Mouse (Mus musculus): ENCODE measurements around the gene Pttg1ip. TPM values are rescaled to one million over a fixed set of nuclear protein-coding genes. Genes with fewer than 3 reads are reported as not detected.

Gene Pttg1ip
- polyA plus RNA-seq, 1 experiment: 130 TPM

DNA sequence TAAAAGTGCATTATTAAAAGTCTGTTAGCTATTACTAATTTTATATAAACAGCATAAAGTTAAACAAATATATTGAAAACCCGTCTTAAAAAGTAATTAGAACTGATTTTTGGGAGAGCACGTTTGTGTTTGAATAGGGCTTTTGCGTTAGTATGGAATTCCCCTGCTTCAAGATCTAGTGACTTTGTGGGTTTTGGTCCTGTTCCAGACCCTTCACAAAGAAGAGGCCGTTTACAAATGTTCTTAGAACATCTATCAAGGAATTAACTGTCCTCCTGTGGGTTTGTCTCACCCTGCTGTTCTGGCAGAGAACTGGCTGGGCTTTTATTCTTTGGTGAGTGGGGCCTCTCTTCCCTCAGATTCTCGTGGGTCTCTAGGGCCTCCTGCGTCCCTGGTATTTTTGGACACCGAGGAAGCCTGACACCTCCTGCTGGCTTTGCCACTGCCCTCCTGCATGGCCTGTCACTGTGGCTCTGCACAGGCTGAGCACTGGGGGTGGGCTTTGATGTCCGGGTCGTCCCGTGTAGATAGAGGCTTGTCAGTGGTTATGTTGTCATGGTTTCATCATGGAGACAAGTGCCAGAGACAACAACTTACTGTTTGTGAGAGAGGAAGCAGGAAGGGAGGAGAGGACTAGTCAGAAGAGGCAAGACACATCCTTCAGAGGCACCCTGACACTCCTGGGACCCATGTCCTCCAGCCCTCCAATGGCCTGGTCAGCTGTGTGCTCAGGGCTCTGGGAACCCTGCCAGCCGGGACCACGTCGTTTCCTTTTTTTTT lies 53.1 kb downstream of the Pttg1ip start:
- no peak for TF ChIP-seq GATA1 (IDR thresholded peaks at IDR 0.05; ENCODE audit: low read length)

DNA sequence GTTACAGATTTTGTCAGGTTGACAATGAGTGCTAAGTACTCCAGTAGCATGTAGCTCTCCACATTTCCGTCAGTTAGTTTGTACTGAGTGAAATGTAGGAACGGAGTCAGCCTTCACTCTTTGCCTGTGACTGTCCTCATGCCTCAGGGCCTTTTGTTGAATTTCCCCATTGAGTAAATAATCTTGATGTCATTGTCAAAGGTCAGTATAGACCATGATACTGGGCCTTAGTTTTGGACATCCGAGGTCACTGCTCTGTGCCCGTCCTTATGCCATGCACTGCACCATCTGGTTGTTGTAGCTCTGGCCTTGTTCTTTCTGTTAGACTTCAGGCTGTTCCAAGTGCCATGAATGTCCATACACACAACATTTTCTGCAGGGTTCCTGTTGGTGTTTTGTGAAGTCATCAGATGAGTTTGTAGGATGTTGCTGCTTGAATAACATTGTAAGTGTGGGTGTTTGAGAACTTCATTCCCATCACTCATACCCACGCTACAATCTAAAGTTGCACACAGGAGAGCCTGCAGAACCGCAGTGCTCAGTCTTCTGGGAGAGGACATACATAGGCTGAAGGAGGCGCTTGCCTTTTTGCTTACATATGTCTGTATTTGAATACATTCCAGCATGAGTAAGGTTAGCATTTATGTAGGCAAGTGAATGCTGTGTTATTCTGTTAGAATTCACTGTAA lies 54.9 kb downstream of the Pttg1ip start:
- TF ChIP-seq GATA1 (IDR thresholded peaks at IDR 0.05; ENCODE audit: low read length): no peak

DNA sequence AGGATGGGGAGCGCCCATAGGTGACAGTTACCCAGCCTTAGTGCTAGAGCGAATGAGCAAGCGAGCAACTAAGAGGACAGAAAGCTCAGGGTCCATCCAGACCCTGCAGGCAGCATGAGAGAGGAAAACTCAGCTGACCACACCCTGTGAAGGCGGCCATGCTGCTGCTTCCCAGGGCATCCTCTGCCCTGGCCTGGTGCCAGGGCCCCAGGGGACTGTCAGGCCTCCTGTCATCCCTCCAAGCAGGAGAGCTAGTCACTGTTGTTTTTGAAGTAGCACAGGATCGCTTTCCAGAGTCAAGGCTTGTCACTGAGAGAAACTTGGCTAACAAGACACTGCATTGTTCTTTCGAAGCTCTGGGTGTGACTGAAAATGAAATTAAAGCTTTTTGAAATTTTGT lies 57.4 kb downstream of the Pttg1ip start:
- no peak for TF ChIP-seq GATA1 (IDR thresholded peaks at IDR 0.05; ENCODE audit: low read length)

DNA sequence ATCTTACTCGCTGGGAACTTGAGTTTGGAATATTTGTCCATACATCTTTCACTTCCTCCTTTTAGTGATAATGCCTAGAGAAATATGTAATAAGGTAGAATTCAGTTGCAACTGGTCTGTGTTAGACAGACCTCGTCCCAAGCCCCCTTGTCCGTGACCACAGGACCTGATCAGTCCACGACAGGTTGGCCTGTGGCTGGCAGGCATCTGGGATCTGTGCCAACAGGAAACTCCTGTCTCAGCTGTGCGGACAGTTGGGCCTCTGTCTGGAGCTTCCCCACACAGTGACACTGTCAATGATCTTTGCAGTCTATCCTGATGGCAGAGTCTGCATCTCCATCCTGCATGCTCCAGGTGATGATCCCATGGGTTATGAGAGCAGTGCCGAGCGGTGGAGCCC lies 61.6 kb downstream of the Pttg1ip start:
- TF ChIP-seq GATA1 (IDR thresholded peaks at IDR 0.05; ENCODE audit: low read length): no peak

DNA sequence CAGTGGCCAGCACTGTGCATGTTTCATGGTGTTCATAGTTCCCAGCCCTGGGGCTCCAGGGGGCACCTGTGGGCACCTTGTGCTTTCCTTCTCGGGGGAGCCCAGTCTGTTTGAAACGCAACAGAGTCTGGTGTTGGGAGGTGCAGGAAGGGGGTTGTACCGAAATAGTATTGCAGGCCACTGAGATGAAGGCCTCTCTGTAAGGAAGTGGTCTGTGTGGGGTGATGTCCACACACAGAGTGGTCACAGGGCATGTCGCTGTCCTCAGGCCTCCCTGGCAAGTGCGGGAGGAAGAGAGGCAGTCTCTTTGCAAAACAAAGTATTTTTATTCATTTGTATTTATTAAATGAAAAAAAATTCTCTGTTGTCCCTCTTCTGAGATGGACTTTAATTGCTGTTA lies 64.1 kb downstream of the Pttg1ip start:
- no peak for TF ChIP-seq GATA1 (IDR thresholded peaks at IDR 0.05; ENCODE audit: low read length)

DNA sequence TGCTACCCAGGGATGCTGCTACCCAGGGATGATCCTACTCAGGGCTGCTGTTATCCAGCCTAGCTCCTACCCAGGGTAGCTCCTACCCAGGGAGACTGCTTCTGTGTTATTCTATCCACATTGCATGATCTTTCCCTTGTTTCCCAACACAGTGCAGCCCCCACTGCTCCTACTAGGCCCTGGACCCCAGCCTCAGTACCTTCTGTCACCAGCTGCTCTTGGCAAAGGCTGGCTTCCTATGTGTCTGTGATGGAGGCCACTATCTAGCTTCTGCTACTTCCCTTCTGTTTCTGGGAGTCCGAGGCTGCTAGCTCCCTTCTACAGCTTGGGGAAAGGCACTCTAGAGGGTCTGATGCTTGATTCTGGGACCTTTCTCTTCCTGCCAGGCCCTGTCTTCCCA lies 65.9 kb downstream of the Pttg1ip start:
- TF ChIP-seq GATA1 (IDR thresholded peaks at IDR 0.05; ENCODE audit: low read length): no peak

DNA sequence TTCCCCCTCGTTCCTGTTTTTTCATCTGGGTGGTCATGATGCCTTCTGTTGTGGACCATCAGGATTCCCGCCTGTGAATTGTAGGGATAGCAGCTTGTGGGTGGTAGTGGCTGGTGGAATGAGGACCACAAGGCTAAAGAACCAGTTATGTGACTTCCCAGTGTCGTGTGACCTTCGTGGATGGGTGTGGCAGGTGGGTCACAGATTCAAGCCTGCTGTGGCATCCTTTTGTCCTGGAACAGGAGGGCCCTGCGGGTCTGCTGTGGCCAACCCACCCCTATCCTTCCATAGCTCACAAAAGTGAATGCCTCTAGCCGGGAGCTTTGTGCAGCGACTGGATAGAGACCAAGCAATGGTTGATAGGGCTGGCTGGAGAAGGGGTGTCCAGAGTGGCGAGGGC lies 66.4 kb downstream of the Pttg1ip start:
- TF ChIP-seq GATA1 (IDR thresholded peaks at IDR 0.05; ENCODE audit: low read length): no peak

Other genes with a start within 250 kb of the Pttg1ip start
- not detected in 2 replicates for gene Adarb1, start 163.4 kb upstream of the Pttg1ip start, polyA plus RNA-seq (2012)
- gene Fam207a, start 65.9 kb upstream of the Pttg1ip start, polyA plus RNA-seq (2012): 128 and 179 TPM in 2 replicates
- 0.90 and 3.8 TPM in 2 replicates for gene Itgb2, start 51.5 kb upstream of the Pttg1ip start, polyA plus RNA-seq (2012)
- 166 and 172 TPM in 2 replicates for gene Sumo3, start 24.4 kb downstream of the Pttg1ip start, polyA plus RNA-seq (2012)
- 0.54 TPM in 1 of 2 replicates, not detected in the other for gene Gm49325, start 24.5 kb downstream of the Pttg1ip start, polyA plus RNA-seq (2012)
- gene Ube2g2, start 40.6 kb downstream of the Pttg1ip start, polyA plus RNA-seq (2012): 30.8 and 39.8 TPM in 2 replicates
- gene Tspear, start 104.8 kb downstream of the Pttg1ip start, polyA plus RNA-seq (2012): not detected in 2 replicates
- not detected in 2 replicates for gene Gm19402, start 109.0 kb downstream of the Pttg1ip start, polyA plus RNA-seq (2012)
- gene Gm9508, start 115.5 kb downstream of the Pttg1ip start, polyA plus RNA-seq (2012): not detected in 2 replicates
- gene Gm10272, start 124.9 kb downstream of the Pttg1ip start, polyA plus RNA-seq (2012): not detected in 2 replicates
- not detected in 2 replicates for gene Gm10024, start 129.7 kb downstream of the Pttg1ip start, polyA plus RNA-seq (2012)
- gene Gm10142, start 134.1 kb downstream of the Pttg1ip start, polyA plus RNA-seq (2012): not detected in 2 replicates
- gene Krtap12-1, start 138.9 kb downstream of the Pttg1ip start, polyA plus RNA-seq (2012): not detected in 2 replicates
- not detected in 2 replicates for gene Gm10100, start 144.8 kb downstream of the Pttg1ip start, polyA plus RNA-seq (2012)
- gene Gm18596, start 160.9 kb downstream of the Pttg1ip start, polyA plus RNA-seq (2012): not detected in 2 replicates
- not detected in 2 replicates for gene Gm9736, start 169.6 kb downstream of the Pttg1ip start, polyA plus RNA-seq (2012)
- not detected in 2 replicates for gene Gm3233, start 178.0 kb downstream of the Pttg1ip start, polyA plus RNA-seq (2012)
- gene Gm3238, start 189.6 kb downstream of the Pttg1ip start, polyA plus RNA-seq (2012): not detected in 2 replicates
- not detected in 2 replicates for gene Gm7138, start 195.2 kb downstream of the Pttg1ip start, polyA plus RNA-seq (2012)
- not detected in 2 replicates for gene Gm3250, start 200.8 kb downstream of the Pttg1ip start, polyA plus RNA-seq (2012)
- gene Gm7137, start 206.5 kb downstream of the Pttg1ip start, polyA plus RNA-seq (2012): not detected in 2 replicates
- not detected in 2 replicates for gene Gm9639, start 213.4 kb downstream of the Pttg1ip start, polyA plus RNA-seq (2012)
- gene Gm19668, start 217.4 kb downstream of the Pttg1ip start, polyA plus RNA-seq (2012): not detected in 2 replicates
- gene Gm9507, start 230.1 kb downstream of the Pttg1ip start, polyA plus RNA-seq (2012): not detected in 2 replicates
- gene Gm2696, start 233.0 kb downstream of the Pttg1ip start, polyA plus RNA-seq (2012): not detected in 2 replicates
- not detected in 2 replicates for gene Krtap10-4, start 245.4 kb downstream of the Pttg1ip start, polyA plus RNA-seq (2012)

Data from G1E-ER4 (cell line).